Mouse (Mus musculus) lung, adult 2 months (tissue): ENCODE measurements around the gene Trim37. TPM values are rescaled to one million over a fixed set of nuclear protein-coding genes. Genes with fewer than 3 reads are reported as not detected.
"Not testable (repeated sequence)": the region's sequence is repeated elsewhere in the genome, so short reads cannot be mapped to it uniquely, and the experiment has no call there.

ENCODE experiments used
- DNase-seq: peaks from one replicate; pipeline ENCODE4 v3.0.0; 2022
- H3K4me1 ChIP-seq: fragments of 200-500 bp; 2 replicates; pipeline ENCODE4 v1.6.1; 2011; ENCODE audit warnings: low read length; ENCODE audit not compliant: control insufficient read depth, insufficient read depth
- H3K4me3 ChIP-seq: fragments of 200-500 bp; replicated peaks from 2 replicates; pipeline ENCODE3; 2011; ENCODE audit warnings: low read depth, mild to moderate bottlenecking, control low read depth, low read length; ENCODE audit errors: extremely low read depth
- CTCF ChIP-seq: fragments of 200-500 bp; IDR thresholded peaks from 2 replicates; pipeline ENCODE4 v1.5.1; 2011; ENCODE audit warnings: mild to moderate bottlenecking, low read length, control low read depth; ENCODE audit not compliant: insufficient read depth
- POLR2A ChIP-seq: fragments of 200-500 bp; IDR thresholded peaks from 2 replicates; pipeline ENCODE4 v1.6.1; 2011; ENCODE audit warnings: low read depth, mild to moderate bottlenecking, control low read depth, low read length, borderline replicate concordance; ENCODE audit errors: extremely low read depth
- WGBS: fragments of 180-500 bp; shearing (Covaris S2); methylation state at CpG from one replicate; pipeline ENCODE4 v1.1.7; 2018; 5-methylcytosine and 5-hydroxymethylcytosine counted together
- polyA plus RNA-seq: library from polyadenylated mRNA; depleted of rRNA; stranded (reverse); fragments of >200 nt; gene quantifications from 2 replicates; pipeline ENCODE4 v1.2.3, GENCODE M21; 2012

Gene Trim37
- polyA plus RNA-seq, 1 experiment = 3.6 TPM

- 76% methylated on average over 7 of the region's 7 CpGs for WGBS
- no peak for DNase-seq
- no peak for TF ChIP-seq CTCF
- no peak for TF ChIP-seq POLR2A
- Histone ChIP-seq H3K4me3 (no peak overlapping the region), H3K4me1 (no peaks in the 10 kb centered on the region)
These were observed 114.4 kb downstream of the Trim37 start for GRCm38 (mm10) chr11:87241256-87241655.

- TF ChIP-seq POLR2A = no peak
- Histone ChIP-seq H3K4me1 (no peaks in the 10 kb centered on the region), H3K4me3 (no peak overlapping the region)
- DNase-seq = no peak
- WGBS = 60% methylated on average over 9 of the region's 9 CpGs
These were observed 118.4 kb downstream of the Trim37 start for GRCm38 (mm10) chr11:87245171-87245840.

DNA sequence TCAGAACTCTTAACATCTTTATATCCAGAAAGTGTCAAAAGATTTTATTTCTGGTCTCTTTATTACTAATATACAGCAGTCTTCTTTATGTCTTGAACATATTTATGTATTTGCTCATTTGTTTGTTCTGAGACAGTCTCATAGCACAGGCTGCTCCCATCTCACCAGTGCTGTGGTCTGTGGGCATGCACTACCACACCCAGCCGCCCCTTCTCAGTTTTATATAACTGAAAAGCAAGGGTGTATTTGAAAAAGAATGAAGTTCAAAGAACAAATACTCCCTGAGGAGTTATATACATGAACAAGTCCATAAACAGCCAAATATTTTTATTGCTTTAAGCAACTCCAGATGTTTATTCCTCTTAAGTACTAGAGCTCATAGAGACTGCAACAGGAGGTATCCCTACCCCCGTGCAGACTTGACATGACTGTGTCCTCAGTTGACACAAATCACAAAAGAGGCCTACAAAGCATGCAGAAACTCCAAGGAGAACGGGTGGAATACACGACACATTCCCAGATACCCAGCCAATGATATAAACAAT lies 119.3 kb downstream of the Trim37 start:
- Histone ChIP-seq H3K4me1 (no peaks in the 10 kb centered on the region), H3K4me3 (no peak overlapping the region)
- no peak for DNase-seq
- TF ChIP-seq CTCF (no peak), POLR2A (no peak)
- 61% methylated on average over 4 of the region's 4 CpGs for whole genome bisulfite sequencing

- TF ChIP-seq CTCF (no peak), POLR2A (no peak)
- 71% methylated on average over 9 of the region's 9 CpGs for WGBS
- Histone ChIP-seq H3K4me1 (no peaks in the 10 kb centered on the region), H3K4me3 (no peak overlapping the region)
- DNase-seq = no peak
These were observed 120.0 kb downstream of the Trim37 start for GRCm38 (mm10) chr11:87246724-87247493.

- TF ChIP-seq CTCF (no peak), POLR2A (no peak)
- no peak overlapping the region for H3K4me3 ChIP-seq
- H3K4me1 ChIP-seq = no peaks in the 10 kb centered on the region
- no peak for DNase-seq
- WGBS = 80% methylated on average over 5 of the region's 5 CpGs
These were observed 120.6 kb downstream of the Trim37 start for GRCm38 (mm10) chr11:87247494-87247866.

- DNase-seq = no peak
- Histone ChIP-seq H3K4me3 (no peak overlapping the region), H3K4me1 (no peaks in the 10 kb centered on the region)
- 82% methylated on average over 6 of the region's 6 CpGs for WGBS
- TF ChIP-seq POLR2A (no peak), CTCF (no peak)
These were observed 123.3 kb downstream of the Trim37 start for GRCm38 (mm10) chr11:87250132-87250531.

DNA sequence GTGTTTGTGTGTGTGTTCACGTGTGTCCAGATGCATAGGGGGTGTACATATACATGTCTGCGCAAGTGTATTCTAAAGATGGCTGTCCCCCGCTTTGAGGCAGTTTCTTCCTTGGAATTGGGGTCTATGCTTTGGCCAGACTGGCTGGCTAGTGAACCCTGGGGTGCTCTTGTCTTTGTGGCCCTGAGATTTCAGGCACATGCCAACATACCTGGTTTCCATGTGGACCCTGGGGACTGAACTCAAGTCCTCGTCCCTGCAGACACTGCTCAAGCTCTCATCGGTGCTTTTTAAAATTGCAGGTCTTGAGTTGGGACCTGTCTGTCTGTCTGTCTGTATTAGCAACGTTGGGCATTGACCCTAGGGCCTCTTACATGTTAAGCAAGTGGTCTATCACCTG lies 126.4 kb downstream of the Trim37 start:
- 91% methylated on average over 6 of the region's 6 CpGs for WGBS
- no peak for DNase-seq
- Histone ChIP-seq H3K4me3 (no peak overlapping the region), H3K4me1 (no peaks in the 10 kb centered on the region)
- TF ChIP-seq POLR2A = no peak

DNA sequence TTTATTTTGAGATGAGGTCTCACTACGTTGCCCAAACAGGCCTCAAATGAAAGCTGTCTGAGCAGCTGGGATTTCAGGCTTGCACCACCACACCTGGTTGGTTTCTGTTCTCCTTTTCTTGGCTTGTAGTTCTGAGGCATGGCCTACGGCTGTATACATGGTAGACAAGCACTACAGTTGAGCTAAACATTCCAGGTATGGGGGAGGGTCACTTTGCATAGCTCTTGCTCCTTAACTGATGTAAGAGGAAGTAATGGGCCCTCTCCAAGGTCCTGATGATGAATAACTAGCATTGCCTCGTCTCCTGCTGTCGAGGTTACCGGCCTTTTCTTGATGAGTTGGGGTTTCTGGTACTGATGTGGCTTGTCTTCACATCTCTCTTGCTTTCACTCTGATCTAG lies 127.3 kb downstream of the Trim37 start:
- WGBS = 43% methylated on average over 5 of the region's 5 CpGs
- no peak for DNase-seq
- Histone ChIP-seq H3K4me1 (no peaks in the 10 kb centered on the region), H3K4me3 (no peak overlapping the region)
- no peak for TF ChIP-seq POLR2A
- no peak for TF ChIP-seq CTCF

GRCm38 (mm10) chr11:87257282-87257681 lies 130.4 kb downstream of the Trim37 start:
- TF ChIP-seq CTCF (no peak), POLR2A (no peak)

DNA sequence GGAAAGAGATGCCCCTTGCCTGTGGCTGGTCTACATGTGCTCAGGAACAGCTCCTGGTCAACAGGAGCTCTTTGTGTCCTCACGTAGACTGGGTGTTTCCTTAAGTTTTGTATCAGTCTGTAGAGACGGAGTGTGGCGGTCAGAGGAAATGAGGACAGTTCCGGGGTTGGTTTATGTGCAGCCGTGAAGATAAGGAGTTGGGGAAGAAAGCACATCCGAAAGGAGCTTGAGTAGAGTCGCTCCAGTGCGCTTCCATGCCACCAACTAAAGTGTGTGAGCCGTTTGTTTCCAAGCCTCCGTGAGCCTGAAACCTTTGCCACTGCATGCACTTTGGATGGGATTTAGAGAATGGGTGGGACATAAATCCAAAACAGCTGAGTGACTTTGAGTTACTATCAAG lies 132.9 kb downstream of the Trim37 start:
- H3K4me3 ChIP-seq = no peak overlapping the region
- 37% methylated on average over 10 of the region's 10 CpGs for WGBS
- DNase-seq = no peak
- no peak for TF ChIP-seq POLR2A
- TF ChIP-seq CTCF = no peak
- H3K4me1 ChIP-seq = no peaks in the 10 kb centered on the region

More at GRCm38 (mm10) chr11:87257282-87257681, 130.4 kb downstream of the Trim37 start:
- WGBS = 85% methylated on average over 5 of the region's 5 CpGs
- no peak overlapping the region for H3K4me3 ChIP-seq
- DNase-seq = no peak
- H3K4me1 ChIP-seq = no peaks in the 10 kb centered on the region

GRCm38 (mm10) chr11:87261705-87262104 lies 134.8 kb downstream of the Trim37 start:
- WGBS = 67% methylated on average over 4 of the region's 4 CpGs
- H3K4me3 ChIP-seq, DNase-seq, H3K4me1 ChIP-seq: not testable (repeated sequence)
